Mouse (Mus musculus) T-cell, adult 2 months (primary cell): Measurements from ENCODE around the gene St3gal2.
"Not testable (repeated sequence)": the region's sequence is repeated elsewhere in the genome, so short reads cannot be mapped to it uniquely, and the experiment has no call there.

Experiments
- DNase-seq: peaks from one replicate; pipeline ENCODE4 v3.0.0; 2022; ENCODE audit warnings: low spot score

The St3gal2 gene

DNA sequence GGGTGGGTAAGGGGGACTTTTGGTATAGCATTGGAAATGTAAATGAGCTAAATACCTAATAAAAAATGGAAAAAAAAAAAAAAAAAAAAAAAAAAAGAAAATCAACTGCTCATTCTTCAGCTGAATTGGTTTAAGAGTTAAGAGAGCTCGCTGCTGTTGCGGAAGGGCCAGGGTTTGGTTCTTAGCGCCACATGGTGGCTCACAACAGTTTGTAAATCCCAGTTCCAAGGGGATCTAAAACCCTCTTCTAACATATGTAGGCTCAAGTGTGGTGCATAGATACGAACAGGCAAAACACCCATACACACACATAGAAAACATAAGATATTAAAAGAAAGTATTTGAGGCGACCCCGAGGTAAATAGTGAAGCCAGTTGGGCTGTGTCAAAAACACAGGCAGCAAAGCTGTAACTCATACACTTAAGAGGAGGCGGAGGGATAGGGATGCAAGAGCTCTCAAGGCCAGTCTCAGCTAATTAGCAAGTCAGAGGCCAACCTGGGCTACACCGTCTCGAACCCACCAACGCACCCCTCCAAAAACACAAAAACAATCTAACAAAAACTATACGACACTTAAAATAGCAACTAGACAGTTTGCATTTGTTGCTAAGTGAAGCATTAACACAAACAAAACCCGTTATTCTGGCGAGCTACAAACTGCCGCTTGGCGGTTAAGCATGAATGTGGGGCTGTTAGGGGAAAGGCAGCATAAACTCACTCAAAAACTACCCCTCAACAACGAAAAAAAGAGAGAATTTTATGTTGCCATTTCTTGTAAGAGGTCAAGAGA is 77.1 kb downstream of the St3gal2 start:
- peak; percentile 6 for DNase-seq

DNA sequence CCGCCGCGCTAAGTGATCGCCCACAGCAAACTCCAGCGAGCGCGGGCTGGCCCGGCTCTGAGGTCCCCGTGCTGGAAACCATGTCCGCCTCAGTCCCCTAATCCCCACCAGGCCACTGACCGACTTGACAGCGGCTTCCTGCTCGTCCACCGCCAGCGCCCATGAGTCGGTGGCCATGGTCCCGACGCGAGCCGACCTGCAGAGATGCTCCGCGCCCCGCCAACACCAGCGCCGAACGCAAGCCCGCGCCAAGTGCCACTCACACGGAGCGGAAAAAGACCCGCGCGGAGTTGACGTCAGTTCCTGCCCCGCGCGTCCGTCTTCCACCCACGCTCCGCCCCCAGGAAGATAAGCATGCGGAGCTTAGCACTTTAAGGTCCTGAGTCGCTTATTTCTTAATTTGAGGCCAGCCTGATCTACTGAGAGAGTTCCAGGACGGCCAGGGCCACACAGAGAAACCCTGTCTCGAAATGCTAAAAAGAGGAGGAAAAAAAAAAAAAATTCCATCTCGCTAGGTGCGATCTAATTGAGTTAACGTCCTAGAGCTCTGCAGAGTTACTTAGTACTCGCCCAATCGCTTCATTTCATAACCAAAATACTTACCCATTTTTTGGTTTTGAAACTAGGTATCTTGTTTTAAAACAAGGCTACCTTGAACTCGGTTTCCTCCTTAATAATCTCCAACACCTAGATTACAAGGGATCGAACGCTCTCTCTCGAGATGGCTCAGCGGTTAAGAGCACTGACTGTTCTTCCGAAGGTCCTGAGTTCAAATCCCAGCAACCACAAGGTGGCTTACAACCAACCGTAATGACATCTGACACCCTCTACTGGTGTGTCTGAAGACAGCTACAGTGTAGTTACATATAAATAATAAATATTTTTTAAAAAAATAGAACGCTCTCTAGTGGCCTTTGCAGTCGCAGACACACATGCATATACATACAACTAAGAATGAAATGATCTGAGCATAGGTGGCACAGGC is 78.1 kb downstream of the St3gal2 start, which contains the start of gene Ddx19a:
Ddx19a (minus strand) TSS at position 254 of the 985 bp plus-strand sequence.
- DNase-seq: peak; percentile 88

DNA sequence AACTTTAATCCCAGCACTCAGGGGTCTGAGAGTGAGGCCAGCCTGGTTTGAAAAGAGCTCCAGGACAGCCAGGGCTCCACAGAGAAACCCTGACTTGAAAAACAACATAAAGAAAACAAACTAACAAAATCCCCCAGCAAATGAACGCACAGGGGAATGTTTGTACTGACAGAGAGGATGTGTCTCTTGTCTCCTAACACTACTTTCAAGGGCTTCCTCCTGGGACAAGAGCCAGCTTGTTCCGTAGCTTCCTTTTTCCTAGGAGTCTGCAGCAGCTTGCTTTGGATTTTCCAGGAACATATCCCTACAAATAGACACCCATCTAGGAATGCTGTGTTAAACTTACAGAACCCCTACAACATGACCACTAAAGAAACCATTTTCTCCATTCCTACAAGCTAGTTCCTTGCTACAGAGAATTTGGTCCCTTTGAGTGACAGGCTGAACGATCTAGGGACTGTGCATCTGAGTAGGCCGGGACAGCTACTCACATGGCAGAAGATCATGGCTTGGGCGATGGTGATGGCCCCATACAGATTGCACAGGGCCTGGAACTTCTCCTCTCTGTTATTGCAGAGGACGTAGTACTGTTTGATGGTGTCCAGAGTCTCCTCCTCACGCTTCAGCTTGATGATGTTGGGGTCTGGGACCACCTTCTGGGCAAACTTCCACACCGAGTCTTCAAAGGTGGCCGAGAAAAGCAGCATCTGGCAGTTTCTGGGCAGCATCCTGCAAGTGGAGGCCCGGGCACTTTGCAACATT is 90.7 kb downstream of the St3gal2 start:
- DNase-seq: not testable (repeated sequence)
